Mouse (Mus musculus) limb, embryonic 13.5 days (tissue): ENCODE measurements around the gene Tctn1. TPM values are rescaled to one million over a fixed set of nuclear protein-coding genes. Genes with fewer than 3 reads are reported as not detected.
"Not testable (repeated sequence)": the region's sequence is repeated elsewhere in the genome, so short reads cannot be mapped to it uniquely, and the experiment has no call there.

Source experiments
- ATAC-seq: fragments of 200-750 bp; cut with Nextera tagmentation; 2 replicates; pipeline ENCODE4 v1.8.0; 2017; ENCODE audit warnings: low read depth, moderate number of reproducible peaks, moderate TSS enrichment; ENCODE audit not compliant: low FRiP score
- H3K27ac ChIP-seq: fragments of 300-500 bp; sonication (generic); 2 replicates; pipeline ENCODE4 v1.5.1; 2015; ENCODE audit warnings: inconsistent platforms, mild to moderate bottlenecking, moderate library complexity
- H3K27me3 ChIP-seq: fragments of 300-500 bp; sonication (generic); 2 replicates; pipeline ENCODE4 v1.6.1; 2015; ENCODE audit warnings: mild to moderate bottlenecking, inconsistent platforms
- H3K36me3 ChIP-seq: fragments of 300-500 bp; sonication (generic); 2 replicates; pipeline ENCODE4 v1.6.1; 2015; ENCODE audit warnings: inconsistent platforms, mild to moderate bottlenecking, moderate library complexity
- H3K4me1 ChIP-seq: fragments of 300-500 bp; sonication (generic); 2 replicates; pipeline ENCODE4 v1.6.1; 2015; ENCODE audit warnings: inconsistent platforms
- H3K4me2 ChIP-seq: fragments of 300-500 bp; sonication (generic); replicated peaks from 2 replicates; pipeline ENCODE4 v1.6.1; 2015; ENCODE audit warnings: inconsistent platforms, mild to moderate bottlenecking, moderate library complexity
- H3K4me3 ChIP-seq: fragments of 300-500 bp; sonication (generic); 2 replicates; pipeline ENCODE4 v1.5.1; 2015; ENCODE audit warnings: moderate library complexity, mild to moderate bottlenecking, inconsistent platforms
- H3K9ac ChIP-seq: fragments of 300-500 bp; sonication (generic); 2 replicates; pipeline ENCODE4 v1.6.1; 2015; ENCODE audit warnings: mild to moderate bottlenecking, inconsistent platforms
- H3K9me3 ChIP-seq: fragments of 300-500 bp; sonication (generic); 2 replicates; pipeline ENCODE4 v1.6.1; 2016; ENCODE audit warnings: inconsistent platforms
- WGBS: fragments of 180-500 bp; shearing (Covaris S2); methylation state at CpG from one replicate; pipeline ENCODE4 v1.1.7; 2015; 5-methylcytosine and 5-hydroxymethylcytosine counted together
- polyA plus RNA-seq: library from polyadenylated mRNA; unstranded; fragments of >200 nt; fragmentation: Nextera tagmentation; extraction: Ambion mirVana; gene quantifications from 2 replicates; pipeline ENCODE4 v1.2.1, GENCODE M21; 2015

The Tctn1 gene
- polyA plus RNA-seq, 1 experiment from 2014 or later, result 5.8 TPM

DNA sequence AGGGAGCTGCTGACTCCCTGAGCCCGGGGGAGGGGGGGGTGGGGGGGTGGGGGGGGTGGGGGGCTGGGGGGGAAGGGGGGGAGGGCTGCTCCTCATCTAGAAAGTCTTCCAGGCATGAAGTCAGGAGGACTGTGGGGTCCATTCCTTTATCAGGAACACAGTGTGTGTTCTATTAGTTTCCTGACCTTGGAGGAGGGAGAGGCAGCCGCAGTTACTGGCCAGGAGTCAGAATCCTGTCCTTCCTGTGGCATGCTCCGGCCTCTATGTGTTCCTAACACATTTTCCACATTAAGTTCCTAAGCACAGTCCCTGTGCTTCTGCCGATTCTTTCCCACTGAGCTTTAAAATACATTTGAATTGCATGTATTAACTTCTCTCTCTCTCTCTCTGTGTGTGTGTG lies 35.5 kb downstream of the Tctn1 start:
- H3K4me1 ChIP-seq, result peaks cover 12% of the 10 kb centered on the region
- H3K27me3 ChIP-seq, result no peaks in the 10 kb centered on the region
- no peak overlapping the region for H3K4me2 ChIP-seq
- ATAC-seq, result no peak
- H3K36me3 ChIP-seq, result no peaks in the 10 kb centered on the region
- H3K9ac ChIP-seq, result no peak overlapping the region
- H3K4me3 ChIP-seq, result no peak overlapping the region
- H3K27ac ChIP-seq, result no peak overlapping the region
- peaks cover 7% of the 10 kb centered on the region; the same call in 1 of the 2 replicates for H3K9me3 ChIP-seq
- 56% methylated on average over 3 of the region's 4 CpGs for WGBS

DNA sequence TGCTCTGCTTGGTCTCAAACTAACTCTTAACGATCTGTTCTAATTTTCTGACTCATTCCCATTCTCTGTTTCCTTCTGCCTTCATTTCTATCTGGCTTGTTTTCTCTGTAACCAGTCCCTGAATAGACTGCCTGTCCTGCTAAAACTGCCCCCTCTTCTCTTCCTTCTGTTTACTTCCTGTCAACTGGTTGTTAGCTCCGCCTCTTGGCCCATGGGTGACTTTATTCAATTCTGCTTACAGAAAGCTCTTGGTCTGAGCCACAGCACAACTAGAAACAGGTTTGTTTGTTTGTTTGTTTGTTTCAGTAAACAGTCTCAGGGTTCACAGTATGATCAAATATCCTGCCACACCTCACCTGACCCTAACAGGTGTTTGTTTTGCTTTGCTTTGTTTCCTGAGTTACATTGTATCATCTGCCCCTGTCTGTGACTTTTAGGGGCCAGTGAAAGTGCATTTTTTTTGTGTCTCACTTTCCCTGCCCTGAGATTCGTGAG lies 35.9 kb downstream of the Tctn1 start:
- no peak overlapping the region for H3K4me2 ChIP-seq
- H3K9me3 ChIP-seq, result peaks cover 7% of the 10 kb centered on the region; the same call in 1 of the 2 replicates
- WGBS, result 94% methylated on average over 2 of the region's 3 CpGs
- H3K9ac ChIP-seq, result no peak overlapping the region
- H3K4me1 ChIP-seq, result peaks cover 8% of the 10 kb centered on the region; the same call in 1 of the 2 replicates
- ATAC-seq, result no peak
- no peak overlapping the region for H3K4me3 ChIP-seq
- H3K27me3 ChIP-seq, result no peaks in the 10 kb centered on the region
- no peaks in the 10 kb centered on the region for H3K36me3 ChIP-seq
- no peak overlapping the region for H3K27ac ChIP-seq

DNA sequence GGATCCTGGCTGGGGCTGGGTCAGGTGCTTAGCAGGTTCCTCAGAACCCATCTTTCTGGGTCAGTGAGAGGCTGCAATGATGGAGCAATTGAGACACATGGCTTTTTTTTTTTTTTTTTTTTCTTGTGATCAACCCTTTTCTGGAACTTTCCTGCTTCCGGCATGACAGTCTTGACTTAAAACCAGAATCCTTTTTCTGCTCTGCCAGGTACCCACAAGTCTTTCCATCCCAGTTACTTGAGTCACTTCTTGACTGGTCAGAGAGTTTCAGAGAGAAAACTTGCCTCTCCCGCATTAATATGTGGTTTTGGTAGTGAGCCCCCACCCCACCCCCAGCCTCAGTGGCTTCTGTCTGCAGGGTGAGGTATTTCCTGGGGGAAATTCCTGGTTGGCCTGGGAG lies 40.0 kb downstream of the Tctn1 start:
- Histone ChIP-seq H3K4me3 (no peak overlapping the region), H3K9ac (no peak overlapping the region), H3K27me3 (no peaks in the 10 kb centered on the region), H3K9me3 (peaks cover 7% of the 10 kb centered on the region; the same call in 1 of the 2 replicates), H3K27ac (no peak overlapping the region), H3K4me2 (no peak overlapping the region), H3K36me3 (no peaks in the 10 kb centered on the region), H3K4me1 (peaks cover 18% of the 10 kb centered on the region)
- 89% methylated on average over 2 of the region's 2 CpGs for WGBS
- ATAC-seq, result no peak

DNA sequence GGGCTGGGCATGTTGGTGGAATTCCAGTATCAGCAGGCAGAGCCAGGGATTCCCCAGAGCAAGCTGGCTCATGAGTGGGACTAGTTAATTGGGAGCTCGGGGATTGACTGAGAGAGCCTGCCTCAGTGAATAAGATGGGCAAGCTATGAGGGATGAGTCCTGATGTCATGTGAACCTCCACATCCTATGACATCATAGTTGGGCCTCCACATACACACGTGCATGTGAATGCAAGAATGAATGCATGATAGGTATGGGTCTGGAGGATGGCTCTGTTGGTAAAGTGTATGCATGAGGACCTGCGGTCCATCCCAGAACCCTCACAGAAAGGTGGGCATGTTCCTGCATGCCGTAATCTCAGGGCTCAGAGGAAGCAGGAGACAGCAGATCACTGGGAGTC lies 43.2 kb downstream of the Tctn1 start:
- Histone ChIP-seq H3K9ac (0 out of 2 replicates have a peak overlapping the region, but pooled peaks have one; percentile 1), H3K27ac (no peak overlapping the region), H3K27me3 (no peaks in the 10 kb centered on the region), H3K4me2 (no peak overlapping the region), H3K4me3 (no peak overlapping the region), H3K4me1 (peaks cover 19% of the 10 kb centered on the region), H3K9me3 (no peaks in the 10 kb centered on the region), H3K36me3 (no peaks in the 10 kb centered on the region)
- 85% methylated on average over 4 of the region's 4 CpGs for WGBS
- ATAC-seq, result no peak

DNA sequence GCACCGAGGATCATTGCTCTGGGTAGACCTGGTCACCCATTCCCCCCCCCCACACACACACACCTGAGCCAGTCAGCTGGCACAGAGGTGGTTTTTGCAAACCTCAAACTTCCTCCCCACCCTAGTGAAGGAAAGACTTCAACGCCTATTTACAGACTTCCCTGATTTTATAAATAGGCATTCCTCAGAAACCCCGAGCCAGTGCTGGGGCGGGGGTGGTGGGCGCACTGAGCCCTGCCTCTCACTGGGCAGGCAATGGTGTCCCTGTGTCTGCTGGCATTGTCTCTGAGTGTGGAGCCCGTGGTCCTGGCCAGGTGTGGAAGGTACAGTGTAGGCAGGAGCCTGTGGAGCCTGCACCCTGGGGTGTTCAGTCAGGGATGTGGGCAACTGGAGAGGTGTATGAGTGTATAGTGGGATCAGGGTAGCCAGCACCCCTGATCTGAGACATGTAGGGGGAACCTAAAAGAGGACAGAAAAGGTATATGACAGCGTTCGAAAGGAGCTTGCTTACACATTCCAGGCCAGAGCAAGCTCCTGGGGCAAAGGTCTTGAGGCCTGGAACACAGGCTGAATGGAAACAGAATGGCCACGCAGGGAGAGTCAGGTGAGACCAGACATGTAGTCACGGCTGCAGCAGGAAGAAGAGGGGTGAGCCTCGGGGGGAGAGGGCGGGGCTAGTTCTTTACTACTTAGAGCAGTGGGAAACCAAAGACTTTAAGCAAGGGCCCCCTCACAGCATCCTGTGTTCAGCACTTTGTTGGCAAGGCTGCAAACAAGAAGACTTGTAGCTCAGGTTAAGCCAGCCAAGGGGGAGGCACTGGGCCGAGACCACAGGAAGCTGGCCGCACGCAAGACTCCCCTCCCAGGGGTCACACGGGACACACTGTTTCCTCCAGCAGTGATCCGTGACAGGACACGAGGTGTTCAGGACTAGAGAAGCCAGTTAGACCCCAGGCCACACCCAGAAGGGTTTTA lies 44.3 kb downstream of the Tctn1 start:
- H3K9me3 ChIP-seq, result no peaks in the 10 kb centered on the region
- H3K27ac ChIP-seq, result peak overlapping the region; percentile 33; the same call in 1 of the 2 replicates
- H3K4me2 ChIP-seq, result no peak overlapping the region
- H3K9ac ChIP-seq, result peak overlapping the region; percentile 19; the same call in 1 of the 2 replicates
- H3K4me1 ChIP-seq, result peaks cover 19% of the 10 kb centered on the region
- no peak for ATAC-seq
- 47% methylated on average over 18 of the region's 18 CpGs for WGBS
- no peaks in the 10 kb centered on the region for H3K27me3 ChIP-seq
- no peak overlapping the region for H3K4me3 ChIP-seq
- H3K36me3 ChIP-seq, result no peaks in the 10 kb centered on the region

DNA sequence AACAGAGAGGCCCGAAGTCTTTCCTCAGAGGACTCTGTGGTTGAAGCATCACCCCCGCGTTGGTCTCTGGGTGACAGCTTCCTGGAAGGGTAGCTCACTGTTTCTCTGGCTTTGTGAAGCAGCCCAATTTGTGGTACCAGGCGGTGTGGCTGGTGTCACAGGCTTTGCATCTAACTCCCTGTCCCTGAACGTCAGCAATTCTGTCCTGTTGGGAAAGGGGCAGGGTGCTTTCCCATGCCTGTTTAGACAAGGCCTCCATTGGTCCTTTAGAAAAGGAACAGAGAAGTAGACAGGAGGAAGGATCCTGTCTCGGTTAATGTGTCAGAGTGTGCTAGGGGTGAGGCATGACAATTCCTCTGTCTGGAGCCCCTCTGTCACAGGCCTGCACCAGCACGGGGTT lies 45.3 kb downstream of the Tctn1 start:
- H3K36me3 ChIP-seq, result no peaks in the 10 kb centered on the region
- no peaks in the 10 kb centered on the region for H3K27me3 ChIP-seq
- WGBS, result 82% methylated on average over 7 of the region's 7 CpGs
- H3K4me2 ChIP-seq, result no peak overlapping the region
- no peak for ATAC-seq
- H3K9me3 ChIP-seq, result no peaks in the 10 kb centered on the region
- H3K4me1 ChIP-seq, result peaks cover 19% of the 10 kb centered on the region
- H3K27ac ChIP-seq, result no peak overlapping the region
- no peak overlapping the region for H3K9ac ChIP-seq
- H3K4me3 ChIP-seq, result no peak overlapping the region

DNA sequence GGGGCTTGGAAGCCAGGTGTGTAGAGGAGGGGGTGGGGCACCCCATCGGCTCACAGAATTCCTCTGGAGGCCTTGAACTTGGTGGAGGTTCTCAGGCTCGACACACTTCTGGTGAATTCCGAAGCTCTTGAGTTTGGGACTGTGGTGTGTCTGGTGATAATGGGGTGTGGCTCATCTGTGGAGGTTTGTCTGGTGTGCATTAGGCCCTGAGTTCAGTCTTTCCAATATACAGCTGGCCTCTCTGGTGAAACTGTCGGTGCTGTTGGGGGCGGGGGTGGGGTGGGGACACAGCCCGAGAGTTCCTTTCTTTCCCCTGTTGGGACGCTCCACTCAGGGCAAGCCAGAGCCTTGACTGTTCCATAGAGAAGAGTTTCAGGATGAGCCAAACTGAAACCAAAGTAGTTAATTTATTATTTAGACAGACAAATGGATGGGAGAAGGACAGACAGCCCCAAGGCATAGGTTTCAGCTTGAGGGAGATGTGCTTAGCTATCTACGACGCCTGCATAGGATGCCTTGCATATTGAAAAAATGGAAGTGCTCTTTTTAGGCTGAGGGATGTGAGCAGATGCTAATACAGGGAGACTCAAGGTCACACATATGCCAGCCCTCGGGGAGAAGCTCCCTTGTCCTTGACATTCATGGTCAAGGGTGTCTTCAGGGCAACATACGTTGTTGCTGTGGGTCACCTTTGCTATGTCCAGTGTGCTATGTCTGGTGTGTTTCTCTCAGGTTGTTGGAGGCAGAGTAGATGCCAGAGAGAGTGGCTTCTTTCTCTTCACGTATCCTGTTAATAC lies 46.0 kb downstream of the Tctn1 start:
- no peak overlapping the region for H3K27ac ChIP-seq
- no peak overlapping the region for H3K9ac ChIP-seq
- H3K36me3 ChIP-seq, result no peaks in the 10 kb centered on the region
- H3K4me2 ChIP-seq, result no peak overlapping the region
- H3K4me3 ChIP-seq, result no peak overlapping the region
- no peak for ATAC-seq
- no peaks in the 10 kb centered on the region for H3K9me3 ChIP-seq
- H3K4me1 ChIP-seq, result peaks cover 19% of the 10 kb centered on the region
- H3K27me3 ChIP-seq, result no peaks in the 10 kb centered on the region
- 83% methylated on average over 12 of the region's 12 CpGs for WGBS

DNA sequence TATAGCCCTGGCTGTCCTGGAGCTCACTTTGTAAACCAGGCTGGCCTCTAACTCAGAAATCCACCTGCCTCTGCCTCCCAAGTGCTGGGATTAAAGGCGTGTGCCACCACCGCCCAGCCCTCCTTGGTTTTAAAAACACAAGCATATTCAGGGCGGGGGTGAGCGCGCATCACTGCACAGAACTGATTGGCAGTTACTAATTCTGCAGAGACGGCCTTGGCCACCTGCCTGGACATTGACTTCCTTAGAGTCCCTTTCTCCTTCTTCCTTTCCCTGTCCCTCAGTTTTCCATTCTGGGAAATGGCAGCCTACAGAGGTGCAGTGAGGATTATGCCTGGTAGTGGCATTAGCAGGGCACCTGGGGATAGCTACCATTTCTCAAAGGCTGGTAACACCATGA lies 46.6 kb downstream of the Tctn1 start:
- H3K27me3 ChIP-seq, result no peaks in the 10 kb centered on the region
- no peak overlapping the region for H3K27ac ChIP-seq
- H3K4me3 ChIP-seq, result no peak overlapping the region
- peaks cover 19% of the 10 kb centered on the region for H3K4me1 ChIP-seq
- no peak overlapping the region for H3K9ac ChIP-seq
- H3K4me2 ChIP-seq, result no peak overlapping the region
- ATAC-seq, result no peak
- H3K36me3 ChIP-seq, result no peaks in the 10 kb centered on the region
- 91% methylated on average over 6 of the region's 6 CpGs for WGBS
- H3K9me3 ChIP-seq, result no peaks in the 10 kb centered on the region

DNA sequence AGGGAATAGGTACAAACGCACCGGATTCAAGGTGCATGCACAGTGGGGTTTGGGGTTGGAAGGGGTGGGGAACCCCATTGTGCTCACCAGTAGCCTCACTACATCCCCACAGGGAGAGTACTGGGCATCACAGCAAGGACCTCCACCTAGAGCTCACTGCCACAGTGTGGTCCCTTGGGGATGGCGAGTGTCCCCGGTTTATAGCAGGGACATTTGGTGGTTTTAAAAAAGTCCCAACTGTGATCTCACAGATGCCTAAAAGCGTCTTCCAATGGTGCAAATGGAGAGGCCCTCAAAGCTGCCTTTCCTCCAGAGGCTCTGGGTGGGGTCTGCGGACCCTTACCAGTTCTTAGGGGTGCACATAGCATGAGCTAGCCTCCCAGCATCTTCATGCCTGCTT lies 50.4 kb downstream of the Tctn1 start:
- Histone ChIP-seq H3K9ac (no peak overlapping the region), H3K27ac (no peak overlapping the region), H3K36me3 (no peaks in the 10 kb centered on the region), H3K4me3 (no peak overlapping the region), H3K4me2 (no peak overlapping the region), H3K9me3 (no peaks in the 10 kb centered on the region), H3K27me3 (no peaks in the 10 kb centered on the region), H3K4me1 (peaks cover 14% of the 10 kb centered on the region)
- no peak for ATAC-seq
- 82% methylated on average over 6 of the region's 6 CpGs for WGBS

DNA sequence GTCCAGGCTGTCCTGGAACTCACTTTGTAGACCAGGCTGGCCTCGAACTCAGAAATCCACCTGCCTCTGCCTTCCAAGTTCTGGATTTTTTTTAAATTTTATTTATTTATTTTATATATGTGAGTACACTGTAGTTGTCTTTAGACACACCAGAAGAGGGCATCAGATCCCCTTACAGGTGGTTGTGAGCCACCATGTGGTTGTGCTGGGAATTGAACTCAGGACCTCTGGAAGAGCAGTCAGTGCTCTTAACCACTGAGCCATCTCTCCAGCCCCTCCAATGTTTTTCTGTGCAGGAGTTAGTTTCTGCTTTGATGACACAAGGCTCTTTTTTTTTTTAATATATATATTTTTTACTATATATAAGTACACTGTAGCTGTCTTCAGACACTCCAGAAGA lies 51.4 kb downstream of the Tctn1 start:
- peaks cover 17% of the 10 kb centered on the region for H3K4me1 ChIP-seq
- not testable (repeated sequence) for ATAC-seq, H3K4me2 ChIP-seq, H3K27ac ChIP-seq, H3K27me3 ChIP-seq, H3K36me3 ChIP-seq, H3K9ac ChIP-seq, H3K4me3 ChIP-seq, H3K9me3 ChIP-seq
- 89% methylated on average over 1 of the region's 1 CpGs for WGBS

DNA sequence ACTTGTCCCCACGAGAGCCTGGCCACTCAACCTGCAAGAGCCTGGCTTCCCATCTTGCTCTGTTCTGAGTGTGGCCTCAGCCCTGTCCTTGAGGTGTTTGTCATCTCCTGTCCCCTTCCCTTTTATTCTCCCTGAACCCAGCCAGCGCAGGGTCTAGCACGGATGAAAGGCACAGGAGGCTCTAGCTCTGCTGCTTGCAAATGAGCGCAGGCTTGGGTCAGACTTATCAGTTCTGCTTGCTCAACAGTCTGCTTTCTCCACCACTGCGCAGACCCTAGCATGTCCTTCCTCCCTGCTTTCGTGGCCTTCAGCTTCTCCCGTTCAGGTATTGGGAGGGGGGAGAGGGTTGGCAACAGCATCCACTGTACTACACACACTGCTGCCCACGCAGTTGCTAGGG lies 52.1 kb downstream of the Tctn1 start:
- H3K9me3 ChIP-seq, result no peaks in the 10 kb centered on the region
- H3K27me3 ChIP-seq, result no peaks in the 10 kb centered on the region
- no peak overlapping the region for H3K27ac ChIP-seq
- H3K4me3 ChIP-seq, result no peak overlapping the region
- no peaks in the 10 kb centered on the region for H3K36me3 ChIP-seq
- no peak for ATAC-seq
- 87% methylated on average over 8 of the region's 8 CpGs for WGBS
- no peak overlapping the region for H3K9ac ChIP-seq
- H3K4me2 ChIP-seq, result no peak overlapping the region
- H3K4me1 ChIP-seq, result peaks cover 17% of the 10 kb centered on the region

DNA sequence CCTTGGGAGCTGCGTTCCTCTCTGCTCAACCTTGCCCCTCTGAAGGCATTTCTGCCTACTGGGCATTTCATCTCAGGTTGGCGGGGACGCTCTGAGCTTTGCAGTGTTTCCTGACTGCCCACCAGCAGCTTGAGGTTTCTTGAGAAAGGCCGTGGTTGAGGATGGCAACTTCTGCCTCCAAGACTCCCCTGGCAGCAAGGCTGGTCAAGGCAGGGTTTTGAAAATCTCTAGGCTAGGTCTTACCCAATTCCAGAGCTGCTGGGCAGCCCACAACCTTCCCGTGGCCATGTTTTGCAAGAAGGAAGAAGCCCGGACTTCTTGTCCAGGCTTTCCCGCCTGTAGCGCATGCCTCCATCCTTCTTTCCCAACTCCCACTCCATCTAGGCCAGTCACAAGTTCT lies 53.4 kb downstream of the Tctn1 start:
- whole genome bisulfite sequencing, result 92% methylated on average over 8 of the region's 8 CpGs
- Histone ChIP-seq H3K9ac (no peak overlapping the region), H3K4me2 (no peak overlapping the region)

More for the DNA sequence above, 53.4 kb downstream of the Tctn1 start:
- Histone ChIP-seq H3K4me3 (no peak overlapping the region), H3K4me1 (peaks cover 17% of the 10 kb centered on the region), H3K27ac (no peak overlapping the region), H3K9me3 (no peaks in the 10 kb centered on the region), H3K27me3 (no peaks in the 10 kb centered on the region), H3K36me3 (no peaks in the 10 kb centered on the region)
- no peak for ATAC-seq
